Mouse (Mus musculus) MEL (cell line): ENCODE data around the gene Erlin1.

Source experiments
- CHD2 ChIP-seq: IDR thresholded peaks from 2 replicates; pipeline ENCODE4 v1.6.1; 2011; ENCODE audit warnings: low read length, improper control_type of control experiment
- ELF1 ChIP-seq: IDR thresholded peaks from 2 replicates; pipeline ENCODE4 v1.6.1; 2014; ENCODE audit warnings: low read depth, mild to moderate bottlenecking, inconsistent platforms, low read length, improper control_type of control experiment, moderate library complexity
- EP300 ChIP-seq, 2 experiments: IDR thresholded peaks; 2 replicates each; pipeline ENCODE4 v1.6.1; 2011; ENCODE audit warnings: improper control_type of control experiment in 2 of 2, low read length in 2 of 2, low read depth in 1 of 2, mild to moderate bottlenecking in 1 of 2
- GATA1 ChIP-seq: IDR thresholded peaks from 2 replicates; pipeline ENCODE4 v1.6.1; 2011; ENCODE audit warnings: low read depth, low read length, improper control_type of control experiment
- POLR2A ChIP-seq, 2 experiments: IDR thresholded peaks; 2 replicates each; pipeline ENCODE4 v1.6.1; 2011 to 2012; ENCODE audit warnings: low read length in 2 of 2, mild to moderate bottlenecking in 2 of 2, control low read depth in 1 of 2, improper control_type of control experiment in 1 of 2, low read depth in 1 of 2, moderate library complexity in 1 of 2; ENCODE audit not compliant: control insufficient read depth in 1 of 2, insufficient read depth in 1 of 2, poor library complexity in 1 of 2
- POLR2AphosphoS5 ChIP-seq: IDR thresholded peaks from 2 replicates; pipeline ENCODE4 v1.6.1; 2012; ENCODE audit warnings: low read depth, borderline replicate concordance, mild to moderate bottlenecking, inconsistent platforms, low read length, moderate library complexity, mixed read lengths
- USF1 ChIP-seq: IDR thresholded peaks from 2 replicates; pipeline ENCODE4 v1.6.1; 2014; ENCODE audit warnings: low read depth, mild to moderate bottlenecking, inconsistent platforms, low read length, improper control_type of control experiment, moderate library complexity

- no peak for TF ChIP-seq POLR2AphosphoS5
- no peak for TF ChIP-seq GATA1
- no peak for TF ChIP-seq CHD2
- no peak for TF ChIP-seq ELF1
- TF ChIP-seq USF1: no peak
- TF ChIP-seq EP300 (IDR thresholded peaks at IDR 0.05; ENCODE audit: low read depth in 1 of 2, low read length in 2 of 2): no peak
- no peak for TF ChIP-seq POLR2A (IDR thresholded peaks at IDR 0.05; ENCODE audit: control insufficient read depth in 1 of 2, insufficient read depth in 1 of 2, low read depth in 1 of 2, low read length in 2 of 2, poor library complexity in 1 of 2)
Observed at GRCm38 (mm10) chr19:44074986-44075385, 5.4 kb upstream of the Erlin1 start.
